Mouse (Mus musculus) c-Kit-positive CD71-positive TER-119-negative erythroid progenitor cells, embryonic 14.5 days (primary cell): Measurements from ENCODE around the gene Prrt1.

Source experiments
- DNase-seq: peaks from one replicate; pipeline ENCODE4 v3.0.0-alpha.2; 2013; ENCODE audit warnings: low read depth

The Prrt1 gene

DNA sequence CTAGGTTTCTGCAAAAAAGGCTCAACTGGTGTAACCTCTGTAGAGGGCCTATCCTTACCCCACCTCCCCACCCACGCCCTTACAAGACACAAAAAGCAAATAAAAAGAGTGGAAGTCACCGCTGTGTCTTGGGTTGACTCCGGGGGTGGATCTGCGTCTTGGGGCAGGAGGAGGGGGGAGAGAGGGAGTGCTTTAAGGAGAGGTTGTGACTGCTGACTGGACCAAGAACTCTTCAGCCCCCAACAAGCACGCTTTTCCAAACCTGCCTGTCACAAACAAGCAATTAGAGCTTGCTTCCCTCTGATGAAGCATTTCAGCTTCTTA lies 727 bp upstream of the Prrt1 start:
- no peak for DNase-seq

DNA sequence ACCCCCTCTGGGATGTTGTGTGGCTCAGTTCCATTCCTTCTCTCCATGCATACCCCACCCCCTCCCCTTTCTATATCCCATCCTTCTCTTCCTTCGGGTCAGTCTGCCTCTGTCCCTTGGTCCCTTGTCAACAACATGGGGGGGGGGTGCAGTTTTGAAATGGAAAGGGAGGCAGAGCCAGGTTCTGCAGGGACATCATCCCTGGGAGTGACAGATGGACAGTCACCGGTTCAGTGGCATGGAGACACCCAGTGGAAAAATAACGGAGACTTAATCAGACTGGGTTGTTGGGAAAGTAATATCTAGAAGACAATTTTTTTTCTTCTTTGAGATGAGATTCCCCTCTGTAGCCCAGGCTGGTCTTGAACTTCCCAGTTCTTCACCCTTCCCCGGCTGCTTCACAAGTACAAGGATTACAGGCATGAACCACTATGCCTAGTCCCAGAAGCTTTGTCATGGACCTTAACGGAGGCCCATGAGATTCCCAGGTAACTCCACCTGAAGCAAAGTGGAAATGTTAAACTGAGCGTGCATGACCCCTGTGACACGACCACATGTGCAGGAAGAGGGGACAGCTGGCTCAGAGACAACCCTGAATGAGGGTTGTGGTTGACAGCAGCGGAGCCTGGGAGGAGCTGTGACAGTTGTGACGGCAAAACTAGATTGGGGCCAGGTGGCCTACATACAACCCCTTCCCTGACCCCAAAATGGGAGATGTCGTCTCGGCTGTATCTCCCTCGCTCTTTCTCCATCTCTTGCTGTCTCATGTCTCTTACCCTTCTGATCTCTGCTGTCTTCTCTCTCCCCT lies 667 bp downstream of the Prrt1 start:
- no peak for DNase-seq

DNA sequence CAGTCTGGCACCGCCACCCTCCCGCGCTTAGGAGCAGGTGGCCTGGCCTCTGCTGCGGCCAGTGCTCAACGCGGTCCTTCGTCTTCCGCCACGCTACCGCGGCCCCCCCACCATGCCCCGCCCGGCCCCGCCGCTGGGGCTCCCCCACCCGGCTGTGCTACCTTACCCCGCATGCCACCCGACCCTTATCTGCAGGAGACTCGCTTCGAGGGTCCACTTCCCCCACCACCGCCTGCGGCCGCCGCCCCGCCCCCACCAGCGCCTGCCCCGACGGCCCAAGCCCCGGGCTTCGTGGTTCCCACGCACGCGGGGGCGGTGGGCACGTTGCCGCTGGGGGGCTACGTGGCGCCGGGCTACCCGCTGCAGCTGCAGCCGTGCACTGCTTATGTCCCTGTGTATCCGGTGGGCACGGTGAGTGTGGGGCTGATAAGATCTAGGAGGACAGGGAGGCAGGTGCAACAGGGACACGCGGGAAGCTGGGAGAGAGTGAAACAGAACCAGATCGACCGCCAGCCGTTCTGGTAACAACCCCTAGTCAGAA lies 1.5 kb downstream of the Prrt1 start:
- DNase-seq: no peak

DNA sequence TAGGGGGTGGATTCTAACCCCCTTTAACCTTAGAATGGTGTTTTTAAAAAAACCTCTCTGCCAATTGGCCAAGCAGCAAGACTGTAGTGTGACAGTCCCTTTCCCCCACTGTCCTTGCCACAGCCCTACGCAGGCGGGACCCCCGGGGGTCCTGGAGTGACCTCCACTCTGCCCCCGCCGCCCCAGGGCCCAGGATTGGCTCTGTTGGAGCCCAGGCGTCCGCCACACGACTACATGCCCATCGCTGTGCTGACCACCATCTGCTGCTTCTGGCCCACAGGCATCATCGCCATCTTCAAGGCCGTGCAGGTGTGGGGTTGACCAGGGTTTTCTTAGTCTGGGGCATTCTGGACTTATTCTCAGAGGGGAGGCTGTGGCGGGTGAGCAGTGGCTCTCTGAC lies 2.3 kb downstream of the Prrt1 start:
- DNase-seq: no peak

DNA sequence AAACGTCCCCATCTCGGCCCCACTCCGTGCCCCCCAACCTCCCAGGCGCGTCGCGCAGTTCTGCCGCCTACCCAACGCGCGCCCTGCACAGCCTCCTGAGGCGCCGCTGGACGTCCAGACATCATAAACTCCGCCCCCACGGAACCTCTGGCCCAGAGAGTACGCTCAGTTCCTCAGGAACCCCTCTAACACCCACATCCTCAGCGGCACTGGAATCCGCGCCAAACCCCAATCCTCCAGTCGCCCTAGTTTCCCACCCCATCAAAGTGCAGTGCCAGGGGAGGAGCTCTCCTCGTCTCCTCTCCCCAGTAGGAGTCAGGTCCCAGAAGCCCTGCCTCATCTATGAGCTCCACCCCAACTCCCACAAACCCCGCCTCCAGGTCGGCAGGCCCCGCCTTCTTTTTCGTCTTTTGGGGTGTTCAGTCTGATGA lies 2.9 kb downstream of the Prrt1 start:
- DNase-seq: peak; percentile 60

DNA sequence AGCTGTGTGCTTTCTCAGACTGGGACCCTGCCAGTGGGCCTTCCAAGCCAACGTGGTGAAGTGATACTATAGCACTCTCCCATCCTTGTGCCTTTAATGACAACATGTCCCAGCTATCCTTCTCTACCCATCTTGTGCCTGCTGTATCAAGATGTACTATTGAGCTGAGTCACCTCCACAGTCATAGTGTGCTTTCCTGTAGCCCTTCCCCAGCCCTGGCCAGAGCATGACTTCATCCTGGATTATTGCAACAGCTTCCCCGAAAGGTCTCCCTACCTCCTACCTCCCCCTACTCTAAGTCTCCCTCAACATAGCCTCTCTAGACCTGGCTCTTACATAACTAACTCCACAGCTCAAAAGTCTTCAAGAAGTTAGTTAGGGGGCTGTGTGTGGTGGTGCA lies 6.3 kb downstream of the Prrt1 start:
- no peak for DNase-seq

DNA sequence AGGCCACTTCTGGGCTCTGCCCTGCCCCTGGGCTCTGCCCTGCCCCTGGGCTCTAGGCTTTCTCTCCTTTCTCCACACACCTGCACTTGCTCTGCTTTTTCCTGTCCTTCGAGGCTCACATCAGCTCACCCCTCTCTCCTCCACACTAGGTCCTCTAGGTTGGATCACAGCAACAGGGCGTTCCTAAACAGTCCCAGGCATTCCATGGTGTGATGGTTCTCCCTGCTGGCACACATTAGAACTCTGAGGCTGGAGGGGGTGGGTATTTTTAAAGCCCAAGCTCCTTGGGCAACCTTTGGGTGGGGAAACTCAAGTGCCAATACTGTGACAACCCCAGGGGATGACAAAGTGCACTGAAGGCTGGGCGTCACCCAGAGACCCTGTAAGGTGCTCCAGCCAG lies 8.1 kb downstream of the Prrt1 start:
- DNase-seq: no peak

DNA sequence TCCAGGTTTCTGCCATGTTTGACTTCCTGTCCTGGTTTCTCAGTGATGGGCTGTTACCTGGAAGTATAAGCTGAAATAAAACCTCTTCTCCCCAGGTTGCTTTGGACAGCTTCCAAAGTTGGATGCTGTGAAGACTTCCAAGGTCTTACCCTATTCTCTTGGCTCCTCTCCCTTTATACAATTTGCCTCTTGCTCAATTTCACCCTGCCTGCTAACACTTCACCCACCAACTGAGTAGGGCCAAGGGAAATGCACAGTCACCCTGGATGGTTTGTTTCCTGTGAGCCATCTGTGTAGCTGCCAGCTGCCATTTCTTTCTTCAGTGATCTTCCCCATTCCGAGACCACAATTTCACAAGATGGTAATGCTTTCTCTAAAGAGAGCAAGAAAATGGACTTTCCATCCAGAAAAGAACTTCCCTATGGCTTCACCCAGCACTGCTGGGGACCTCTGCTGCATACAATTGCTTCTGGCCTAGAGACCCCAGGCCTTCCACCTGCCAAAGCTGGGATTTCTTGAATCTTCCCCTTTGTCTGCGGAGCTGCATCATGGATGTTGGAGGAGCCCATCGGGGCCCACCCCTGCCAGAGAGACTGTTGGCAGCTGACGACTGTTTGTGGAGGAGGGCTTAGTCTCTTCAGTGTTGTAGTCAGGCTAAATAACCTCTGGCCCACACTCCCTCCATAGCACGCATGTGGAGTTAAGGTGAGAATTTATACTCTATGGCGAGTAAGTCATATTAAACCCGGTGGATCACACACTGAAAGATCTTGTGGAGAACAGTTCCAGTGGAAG lies 10.3 kb downstream of the Prrt1 start:
- no peak for DNase-seq

DNA sequence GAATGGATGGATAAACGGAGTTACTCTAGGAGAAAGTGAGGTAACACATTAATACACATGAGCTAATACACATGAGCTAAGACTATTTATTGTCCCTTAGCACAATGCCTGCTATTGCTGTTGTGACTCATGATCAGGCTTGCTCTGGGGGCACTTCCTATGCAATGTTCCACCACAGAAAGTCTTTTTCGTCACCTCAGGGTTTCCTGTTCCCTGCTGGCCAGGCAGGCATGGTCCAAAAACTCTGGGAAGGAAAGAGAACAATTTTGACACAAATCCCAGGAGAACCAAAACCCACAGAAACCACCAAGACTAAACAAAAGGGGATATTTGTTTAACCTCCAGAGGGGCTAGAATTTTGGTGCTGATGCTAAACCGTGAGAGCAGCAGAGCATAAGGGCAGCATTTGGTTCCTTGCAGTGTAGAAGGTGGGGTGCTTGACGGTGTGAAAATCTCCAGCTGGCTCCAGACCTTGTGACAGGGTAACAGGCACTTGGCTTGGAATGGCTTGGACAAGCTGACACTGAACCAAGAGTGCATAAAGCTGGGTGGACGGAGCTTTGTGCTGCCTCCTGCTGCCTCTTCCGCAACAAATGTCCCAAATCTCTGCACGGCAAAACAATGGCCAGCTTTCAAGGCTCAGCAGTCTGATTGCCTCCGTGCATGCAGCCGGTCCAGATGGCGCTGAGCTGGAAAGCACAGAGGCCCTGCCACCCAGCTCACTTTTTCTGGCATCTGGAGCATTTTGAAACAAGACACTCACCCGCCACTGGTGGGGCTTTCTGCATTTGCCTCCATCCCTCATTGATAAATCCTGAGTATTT lies 11.7 kb downstream of the Prrt1 start:
- DNase-seq: no peak

DNA sequence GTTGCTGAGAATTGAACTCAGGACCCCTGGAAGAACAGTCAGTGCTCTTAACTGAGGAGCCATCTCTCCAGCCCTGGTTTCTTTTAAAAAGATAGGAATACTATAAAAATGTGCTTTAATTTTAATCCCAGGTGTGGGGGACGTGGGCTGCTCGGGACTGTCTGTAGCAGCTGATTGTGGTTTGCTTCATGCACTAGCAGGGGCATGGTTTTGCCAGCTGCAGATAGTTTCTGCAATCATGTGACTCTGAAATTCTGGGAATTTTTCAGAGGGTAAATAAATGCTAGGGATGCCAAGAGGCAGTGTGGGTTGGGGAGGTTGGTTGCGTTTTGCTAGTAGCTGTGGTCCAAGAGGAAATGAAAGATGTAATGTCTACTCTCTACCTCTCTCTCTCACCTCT lies 12.6 kb downstream of the Prrt1 start:
- no peak for DNase-seq

DNA sequence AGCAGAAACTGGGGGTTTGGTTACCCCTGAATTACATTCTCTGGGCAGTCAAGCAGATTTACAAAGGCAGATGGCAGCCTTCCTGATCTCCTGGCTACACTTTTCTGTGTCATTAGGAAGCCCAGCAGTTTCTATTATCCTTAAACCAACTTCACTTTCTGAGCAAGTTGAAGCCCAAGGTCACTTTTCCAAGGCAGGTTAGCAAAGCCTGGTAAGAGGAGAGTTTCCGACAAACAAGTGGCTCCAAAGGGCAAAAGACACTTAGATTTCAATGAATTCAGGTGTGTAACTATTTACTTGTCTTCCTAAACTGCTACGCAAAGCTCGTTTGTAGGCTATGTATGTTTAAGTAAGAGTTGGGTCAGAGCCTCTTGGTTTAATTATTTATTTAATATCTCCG lies 14.0 kb downstream of the Prrt1 start:
- no peak for DNase-seq

DNA sequence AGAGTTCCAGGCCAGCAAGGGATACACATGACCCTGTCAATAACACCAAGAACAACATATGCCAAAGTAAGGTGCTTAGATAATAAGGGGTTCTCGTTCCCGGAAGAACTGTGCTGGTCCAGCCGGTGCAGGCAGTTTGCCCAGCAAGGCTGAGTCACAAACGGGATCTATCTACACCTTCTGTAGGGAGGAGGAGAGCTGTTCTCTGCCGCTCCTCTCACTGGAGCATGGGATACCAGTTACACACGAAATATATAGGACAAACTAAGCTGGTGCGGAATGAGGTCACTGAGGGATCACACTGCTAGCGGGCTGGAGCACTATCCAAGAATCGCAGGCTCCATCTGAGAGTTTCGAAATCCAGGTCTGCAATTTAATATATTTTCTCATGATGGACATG lies 14.6 kb downstream of the Prrt1 start:
- DNase-seq: no peak

DNA sequence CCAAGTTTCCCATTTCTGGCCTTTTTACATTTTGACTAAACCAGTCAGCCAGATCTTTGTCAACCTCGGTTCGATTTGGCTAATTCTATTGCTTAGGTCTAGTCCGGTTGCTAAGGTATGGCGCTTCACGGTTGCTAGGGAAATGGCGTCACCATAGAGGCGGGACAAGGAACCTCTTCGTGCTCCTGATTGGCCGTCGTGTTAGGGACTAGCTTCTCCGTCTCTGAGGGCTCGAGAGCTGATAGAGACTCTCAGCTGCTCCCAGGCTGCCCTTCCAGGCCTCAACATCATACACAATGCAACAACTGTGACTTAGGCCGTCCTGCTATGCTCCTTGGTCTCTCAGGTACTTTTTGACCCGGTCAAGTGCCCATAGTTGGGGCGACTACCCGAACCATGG lies 15.3 kb downstream of the Prrt1 start, which contains the start of gene Fkbpl:
TSS of gene Fkbpl (plus strand) at position 157 of the 400 bp plus-strand sequence.
- peak; percentile 98 for DNase-seq

DNA sequence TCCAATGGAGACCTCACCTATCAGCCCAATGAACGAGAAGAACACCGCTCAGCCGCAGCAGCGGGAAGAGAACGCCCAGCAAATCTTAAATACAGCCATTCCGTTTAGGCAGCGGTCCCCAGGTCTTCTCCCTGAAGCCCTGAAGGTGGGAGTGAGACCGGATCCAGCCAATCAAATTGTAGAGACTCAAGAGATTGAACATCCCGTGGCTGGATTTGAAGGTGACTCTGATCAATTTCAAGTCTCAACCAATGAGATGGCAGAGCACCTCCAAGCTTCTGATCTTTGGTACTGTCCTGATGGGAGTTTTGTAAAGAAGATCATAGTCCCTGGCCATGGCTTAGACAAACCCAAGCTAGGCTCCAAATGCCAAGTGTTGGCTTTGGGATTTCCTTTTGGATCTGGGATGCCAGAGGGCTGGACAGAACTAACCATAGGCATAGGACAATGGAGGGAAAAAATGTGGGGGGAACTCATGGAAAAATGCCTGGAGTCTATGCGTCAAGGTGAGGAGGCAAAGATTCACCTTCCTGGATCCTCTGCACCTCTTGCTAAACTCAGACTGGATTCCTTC lies 16.0 kb downstream of the Prrt1 start:
- DNase-seq: no peak

DNA sequence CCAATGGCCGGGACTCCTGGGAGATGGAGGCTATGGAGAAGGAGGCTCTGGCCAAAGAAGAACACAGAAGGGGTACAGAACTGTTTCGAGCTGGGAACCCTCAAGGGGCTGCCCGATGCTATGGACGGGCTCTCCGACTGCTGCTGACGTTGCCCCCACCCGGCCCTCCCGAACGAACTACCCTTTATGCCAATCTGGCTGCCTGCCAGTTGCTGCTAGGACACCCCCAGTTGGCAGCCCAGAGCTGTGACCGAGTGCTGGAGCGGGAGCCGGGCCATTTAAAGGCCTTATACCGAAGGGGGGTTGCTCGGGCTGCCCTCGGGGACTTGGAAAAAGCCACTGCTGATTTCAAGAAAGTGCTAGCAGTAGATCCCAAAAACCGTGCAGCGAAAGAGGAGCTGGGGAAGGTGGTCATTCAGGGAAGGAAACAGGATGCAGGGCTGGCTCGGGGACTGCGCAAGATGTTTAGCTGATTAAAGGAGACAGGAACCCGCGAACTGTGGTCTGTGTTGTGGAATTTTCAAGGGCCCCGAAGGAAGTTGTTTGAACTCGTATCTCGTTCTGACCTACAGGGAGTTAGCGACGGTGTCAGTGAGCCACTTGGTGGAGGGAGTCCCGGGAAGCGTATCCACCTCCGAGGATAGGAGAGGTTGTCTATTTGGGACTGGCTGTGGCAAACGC lies 16.6 kb downstream of the Prrt1 start:
- DNase-seq: no peak

DNA sequence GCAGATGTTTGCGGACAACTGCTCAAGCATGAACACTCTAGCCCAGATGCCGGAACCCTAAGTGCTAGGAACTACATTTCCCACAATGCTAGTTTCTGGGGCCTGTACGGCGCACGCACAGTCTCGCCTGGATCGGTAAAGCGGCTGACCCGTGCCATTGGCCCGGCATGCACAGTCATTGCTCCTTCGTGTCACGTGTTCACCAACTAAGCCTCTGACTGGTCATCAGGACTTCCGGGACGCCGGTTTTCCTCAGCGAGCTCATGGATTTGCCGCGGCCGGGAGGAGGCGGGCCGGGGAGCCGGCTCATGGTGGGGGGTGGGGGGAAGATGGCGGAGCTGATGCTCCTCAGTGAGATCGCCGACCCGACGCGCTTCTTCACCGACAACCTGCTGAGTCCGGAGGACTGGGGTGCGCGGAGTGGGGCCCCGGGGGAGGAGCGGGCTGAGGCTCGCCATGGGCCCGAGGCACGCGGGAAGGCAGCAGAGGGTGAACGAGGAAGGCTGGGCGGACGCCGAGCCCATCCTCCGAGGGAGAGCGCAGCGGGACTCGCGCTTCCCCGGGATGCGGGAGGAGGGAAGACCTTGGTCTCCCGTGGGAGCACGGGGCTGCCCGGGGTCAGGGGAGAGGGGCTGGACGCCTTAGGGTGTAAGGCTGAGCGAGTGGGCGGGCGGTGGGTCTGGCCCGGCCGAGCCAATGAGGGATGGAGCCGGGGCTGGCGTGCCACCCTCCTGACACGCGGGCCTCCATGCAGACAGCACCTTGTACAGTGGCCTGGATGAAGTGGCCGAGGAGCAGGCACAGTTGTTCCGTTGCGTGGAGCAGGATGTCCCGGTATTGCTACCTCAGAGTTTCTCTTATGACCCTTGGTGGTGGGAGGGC lies 17.8 kb downstream of the Prrt1 start, which contains the start of gene Atf6b:
TSS of gene Atf6b (plus strand) at position 241 of the 882 bp plus-strand sequence.
- peak; percentile 95 for DNase-seq

DNA sequence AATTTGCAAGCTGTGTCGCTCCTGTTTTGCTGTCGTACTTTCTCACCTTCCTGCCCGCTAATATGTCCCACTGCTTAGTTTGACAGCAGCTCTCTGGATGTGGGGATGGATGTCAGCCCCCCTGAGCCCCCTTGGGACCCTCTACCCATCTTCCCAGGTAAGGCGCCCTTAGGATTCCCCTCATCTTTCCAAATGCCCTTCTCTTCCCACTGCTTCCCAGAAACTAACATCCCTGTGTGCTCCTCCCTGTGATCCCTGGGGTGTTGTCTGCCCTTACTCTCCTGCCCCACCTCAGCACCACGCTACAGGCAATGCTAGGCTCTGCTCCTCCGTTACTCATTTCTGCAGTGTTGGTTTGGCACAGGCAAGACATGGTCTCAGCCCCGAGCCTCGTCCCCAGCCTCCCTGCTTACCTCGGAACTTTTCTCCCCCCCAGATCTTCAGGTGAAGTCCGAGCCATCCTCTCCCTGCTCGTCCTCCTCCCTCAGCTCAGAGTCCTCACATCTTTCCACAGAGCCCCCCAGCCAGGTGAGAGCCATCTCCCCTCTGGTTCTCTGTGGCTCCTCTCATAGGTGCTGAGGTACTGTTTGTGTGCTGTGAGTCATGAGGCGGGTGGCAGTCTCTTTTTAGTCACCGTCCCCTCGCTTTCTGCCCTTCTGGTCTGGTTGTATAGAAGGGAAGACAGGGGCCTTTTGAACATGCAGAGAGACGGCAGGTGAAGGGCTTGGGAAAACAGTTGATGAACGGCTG lies 19.0 kb downstream of the Prrt1 start:
- DNase-seq: no peak

DNA sequence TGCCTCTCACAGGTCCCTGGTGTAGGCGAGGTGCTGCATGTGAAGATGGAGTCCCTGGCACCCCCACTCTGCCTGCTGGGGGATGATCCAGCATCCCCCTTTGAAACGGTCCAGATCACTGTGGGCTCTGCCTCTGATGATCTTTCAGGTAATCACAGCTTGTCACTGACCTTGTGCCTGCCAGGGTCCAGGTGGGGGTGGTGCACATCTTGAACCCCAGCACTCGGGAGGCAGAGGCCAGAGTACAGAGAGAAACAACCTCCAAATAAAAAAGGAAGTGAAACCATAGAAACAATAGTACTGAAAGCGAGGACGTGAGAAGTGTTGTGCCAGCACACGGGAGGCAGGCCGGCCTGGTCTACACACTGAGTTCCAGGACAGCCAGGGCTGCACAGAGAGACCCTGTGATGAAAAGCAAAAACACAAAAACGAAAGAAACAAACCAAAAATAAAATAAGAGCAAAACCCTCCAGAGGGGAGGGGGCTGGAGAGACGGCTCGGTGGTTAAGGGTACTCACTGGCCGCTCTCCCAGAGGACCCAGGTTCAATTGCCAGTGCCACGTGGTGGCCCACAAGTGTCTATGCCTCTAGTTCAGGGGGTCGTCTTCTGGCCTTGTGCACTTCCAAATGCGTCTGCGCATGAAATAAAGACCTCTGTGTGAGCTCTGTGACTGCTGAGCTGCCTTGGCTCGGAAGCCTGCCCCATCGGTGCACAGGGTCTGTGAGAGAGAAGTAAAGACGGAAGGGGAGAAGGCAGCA lies 20.0 kb downstream of the Prrt1 start:
- no peak for DNase-seq

DNA sequence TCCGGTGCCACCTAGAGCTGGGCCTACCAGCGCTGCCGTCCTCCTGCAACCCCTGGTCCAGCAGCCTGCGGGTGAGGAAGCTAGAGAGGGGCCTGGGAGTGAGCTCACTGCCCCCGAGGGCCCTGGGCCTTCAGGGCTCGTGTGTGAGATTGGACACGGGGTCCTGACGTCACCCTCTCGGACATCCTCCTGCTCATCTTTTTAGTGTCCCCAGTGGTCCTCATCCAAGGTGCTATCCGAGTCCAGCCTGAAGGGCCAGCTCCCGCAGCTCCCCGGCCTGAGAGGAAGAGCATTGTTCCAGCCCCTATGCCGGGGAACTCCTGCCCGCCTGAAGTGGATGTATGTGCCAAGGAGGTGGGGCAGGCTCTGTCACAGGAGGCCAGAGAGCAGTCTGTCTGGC lies 21.4 kb downstream of the Prrt1 start:
- DNase-seq: no peak
